Mouse (Mus musculus) kidney, postnatal 0 days (tissue): ENCODE data around the gene Zfp879. TPM values are rescaled to one million over a fixed set of nuclear protein-coding genes. Genes with fewer than 3 reads are reported as not detected.

Source experiments
- ATAC-seq: fragments of 200-750 bp; cut with Nextera tagmentation; replicated peaks from 2 replicates; pipeline ENCODE4 v1.8.0; 2017; ENCODE audit warnings: low read depth, moderate number of reproducible peaks, moderate TSS enrichment, moderate library complexity; ENCODE audit not compliant: low FRiP score
- DNase-seq: peaks from one replicate; pipeline ENCODE4 v3.0.0-alpha.2; 2016; ENCODE audit warnings: low spot score
- H3K27ac ChIP-seq: fragments of 300-500 bp; sonication (generic); 2 replicates; pipeline ENCODE4 v1.5.1; 2014; ENCODE audit warnings: mild to moderate bottlenecking
- H3K27me3 ChIP-seq: fragments of 300-500 bp; sonication (generic); 2 replicates; pipeline ENCODE4 v1.6.1; 2014; ENCODE audit warnings: low read length, mixed read lengths; ENCODE audit not compliant: insufficient read depth
- H3K36me3 ChIP-seq: fragments of 300-500 bp; sonication (generic); 2 replicates; pipeline ENCODE4 v1.6.1; 2014; ENCODE audit warnings: low read length, mixed read lengths; ENCODE audit not compliant: insufficient read depth
- H3K4me1 ChIP-seq: fragments of 300-500 bp; sonication (generic); replicated peaks from 2 replicates; pipeline ENCODE4 v1.6.1; 2014; ENCODE audit warnings: antibody characterized with exemption, low read length, mixed read lengths; ENCODE audit not compliant: insufficient read depth
- H3K4me2 ChIP-seq: fragments of 300-500 bp; sonication (generic); 2 replicates; pipeline ENCODE4 v1.6.1; 2014; ENCODE audit warnings: mild to moderate bottlenecking, low read length, moderate library complexity, mixed read lengths
- H3K4me3 ChIP-seq: fragments of 300-500 bp; sonication (generic); replicated peaks from 2 replicates; pipeline ENCODE4 v1.5.1; 2014; ENCODE audit warnings: low read depth, low read length
- H3K9ac ChIP-seq: fragments of 300-500 bp; sonication (generic); 2 replicates; pipeline ENCODE4 v1.6.1; 2014; ENCODE audit warnings: low read depth, low read length
- H3K9me3 ChIP-seq: fragments of 300-500 bp; sonication (generic); replicated peaks from 2 replicates; pipeline ENCODE4 v1.6.1; 2016; ENCODE audit warnings: low read length, inconsistent platforms, mixed read lengths
- CTCF ChIP-seq: IDR thresholded peaks from 2 replicates; pipeline ENCODE4 v1.5.1; 2016; ENCODE audit warnings: antibody characterized with exemption, low read depth, mild to moderate bottlenecking, moderate library complexity
- WGBS: fragments of 180-500 bp; shearing (Covaris S2); extraction: QIAGEN DNeasy Blood & Tissue Kit; methylation state at CpG from one replicate; pipeline ENCODE4 v1.1.7; 2014; 5-methylcytosine and 5-hydroxymethylcytosine counted together
- polyA plus RNA-seq: library from polyadenylated mRNA; unstranded; fragments of >200 nt; fragmentation: Nextera tagmentation; extraction: Ambion mirVana; gene quantifications from 2 replicates; pipeline ENCODE4 v1.2.1, GENCODE M21; 2015

Zfp879 gene
- polyA plus RNA-seq, 1 experiment from 2014 or later = 0.70 TPM

- H3K27ac ChIP-seq = no peak overlapping the region
- peaks cover 35% of the 10 kb centered on the region for H3K27me3 ChIP-seq
- ATAC-seq (peak; percentile 66), DNase-seq (peak; percentile 6)
- peak overlapping the region; percentile 71 for H3K4me2 ChIP-seq
- TF ChIP-seq CTCF = no peak
- H3K9ac ChIP-seq = 0 out of 2 replicates have a peak overlapping the region, but pooled peaks have one; percentile 31
- peak overlapping the region; percentile 40 for H3K4me3 ChIP-seq
- under 1% methylated on average over 66 of the region's 72 CpGs for WGBS
- no peaks in the 10 kb centered on the region for H3K9me3 ChIP-seq
- H3K36me3 ChIP-seq = no peaks in the 10 kb centered on the region
- H3K4me1 ChIP-seq = peaks cover 16% of the 10 kb centered on the region; the same call in 1 of the 2 replicates
Observed at GRCm38 (mm10) chr11:50850989-50851601, 9.7 kb upstream of the Zfp879 start.

- Histone ChIP-seq H3K27ac (no peak within 1 kb of the TSS), H3K9me3 (no peaks in the 10 kb centered on the region), H3K4me1 (peaks cover 16% of the 10 kb centered on the region; the same call in 1 of the 2 replicates), H3K36me3 (no peaks in the 10 kb centered on the region), H3K4me3 (peak within 1 kb of the TSS; percentile 40), H3K9ac (0 out of 2 replicates have a peak within 1 kb of the TSS, but pooled peaks have one; percentile 31), H3K4me2 (peak within 1 kb of the TSS; percentile 71), H3K27me3 (peaks cover 35% of the 10 kb centered on the region)
- DNase-seq (no peak), ATAC-seq (no peak)
- TF ChIP-seq CTCF = no peak
- WGBS = 1% methylated on average over 11 of the region's 11 CpGs
Observed at GRCm38 (mm10) chr11:50850177-50850735, 8.9 kb upstream of the Zfp879 start, which contains the start of gene Grm6. Gene Grm6 (plus strand): TSS chr11:50850685.

GRCm38 (mm10) chr11:50849310-50849709 is 8.0 kb upstream of the Zfp879 start:
- ATAC-seq = no peak
- H3K27me3 ChIP-seq = peaks cover 35% of the 10 kb centered on the region

GRCm38 (mm10) chr11:50848520-50849137 is 7.3 kb upstream of the Zfp879 start:
- Histone ChIP-seq H3K4me2 (no peak overlapping the region), H3K27me3 (peaks cover 35% of the 10 kb centered on the region), H3K36me3 (no peaks in the 10 kb centered on the region), H3K9ac (no peak overlapping the region), H3K4me1 (peaks cover 16% of the 10 kb centered on the region; the same call in 1 of the 2 replicates), H3K9me3 (no peaks in the 10 kb centered on the region), H3K4me3 (no peak overlapping the region), H3K27ac (no peak overlapping the region)
- DNase-seq (no peak), ATAC-seq (no peak)
- no peak for TF ChIP-seq CTCF
- 35% methylated on average over 3 of the region's 3 CpGs for WGBS

More at GRCm38 (mm10) chr11:50849310-50849709, 8.0 kb upstream of the Zfp879 start:
- TF ChIP-seq CTCF = no peak
- H3K36me3 ChIP-seq = no peaks in the 10 kb centered on the region
- H3K9me3 ChIP-seq = no peaks in the 10 kb centered on the region
- no peak overlapping the region for H3K9ac ChIP-seq
- peaks cover 16% of the 10 kb centered on the region; the same call in 1 of the 2 replicates for H3K4me1 ChIP-seq
- 0% methylated on average over 10 of the region's 10 CpGs for WGBS
- DNase-seq = no peak
- H3K4me3 ChIP-seq = no peak overlapping the region
- no peak overlapping the region for H3K27ac ChIP-seq
- H3K4me2 ChIP-seq = no peak overlapping the region

GRCm38 (mm10) chr11:50847047-50847446 is 5.7 kb upstream of the Zfp879 start:
- no peak overlapping the region for H3K9ac ChIP-seq
- H3K9me3 ChIP-seq = no peaks in the 10 kb centered on the region
- 68% methylated on average over 5 of the region's 5 CpGs for WGBS
- H3K36me3 ChIP-seq = no peaks in the 10 kb centered on the region
- H3K27me3 ChIP-seq = peaks cover 25% of the 10 kb centered on the region
- DNase-seq (peak; percentile 4), ATAC-seq (no peak)
- TF ChIP-seq CTCF = peak; percentile 63
- H3K4me1 ChIP-seq = peaks cover 16% of the 10 kb centered on the region; the same call in 1 of the 2 replicates
- no peak overlapping the region for H3K4me2 ChIP-seq
- no peak overlapping the region for H3K4me3 ChIP-seq
- H3K27ac ChIP-seq = no peak overlapping the region

DNA sequence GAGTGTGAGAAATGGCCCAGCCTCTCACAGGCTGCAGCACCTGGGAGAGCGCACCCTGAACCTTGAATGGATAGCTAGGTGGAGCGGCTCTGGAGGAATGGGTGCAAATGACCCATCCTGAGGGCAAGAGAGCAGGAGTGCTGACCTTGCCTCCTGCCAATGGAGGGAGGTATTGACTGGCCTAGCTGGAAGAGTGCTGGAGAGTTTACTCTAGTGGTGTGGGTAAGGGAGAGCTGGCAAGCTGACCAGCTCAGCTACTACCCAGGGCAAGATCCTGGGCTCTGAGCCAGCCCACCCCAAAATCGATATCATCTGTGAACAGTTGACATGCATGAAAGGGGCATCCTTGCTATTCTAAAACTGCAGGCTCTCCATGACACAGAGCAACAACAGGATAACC is 4.6 kb upstream of the Zfp879 start:
- ATAC-seq = no peak
- no peak overlapping the region for H3K27ac ChIP-seq
- DNase-seq = no peak
- H3K27me3 ChIP-seq = peaks cover 14% of the 10 kb centered on the region
- no peaks in the 10 kb centered on the region for H3K36me3 ChIP-seq
- peaks cover 8% of the 10 kb centered on the region for H3K4me1 ChIP-seq
- no peaks in the 10 kb centered on the region for H3K9me3 ChIP-seq
- 93% methylated on average over 3 of the region's 3 CpGs for WGBS
- no peak for TF ChIP-seq CTCF
- H3K4me2 ChIP-seq = no peak overlapping the region
- H3K9ac ChIP-seq = no peak overlapping the region
- no peak overlapping the region for H3K4me3 ChIP-seq
